Mouse (Mus musculus) lung, postnatal 4 days (tissue): Measurements from ENCODE around the gene Lrriq4.

Experiments
- DNase-seq, 2 experiments: peaks; one replicate each; pipeline ENCODE4 v3.0.0; 2021

The Lrriq4 gene

DNA sequence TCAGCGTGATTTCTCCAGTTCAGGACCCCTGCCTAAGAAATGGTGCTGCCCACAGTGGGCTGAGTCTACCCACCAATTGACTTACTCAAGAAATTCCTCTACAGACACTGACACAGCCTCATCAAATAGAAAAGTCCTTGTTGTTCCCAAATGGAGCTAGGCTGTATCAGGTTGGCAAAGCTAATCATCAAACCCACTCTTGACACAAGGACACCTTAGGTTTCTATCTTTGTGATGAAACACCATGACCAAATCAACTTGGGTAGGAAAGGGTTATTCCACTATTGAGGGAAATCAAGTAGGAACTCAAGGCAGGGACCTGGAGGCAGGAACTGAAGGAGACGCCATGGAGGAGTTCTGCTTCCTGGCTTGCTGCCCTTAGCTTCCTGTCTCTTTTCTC lies at the start of gene Lrriq4:
Lrriq4 (plus strand) TSS at position 301 of the 400 bp plus-strand sequence.
- DNase-seq = no peak

DNA sequence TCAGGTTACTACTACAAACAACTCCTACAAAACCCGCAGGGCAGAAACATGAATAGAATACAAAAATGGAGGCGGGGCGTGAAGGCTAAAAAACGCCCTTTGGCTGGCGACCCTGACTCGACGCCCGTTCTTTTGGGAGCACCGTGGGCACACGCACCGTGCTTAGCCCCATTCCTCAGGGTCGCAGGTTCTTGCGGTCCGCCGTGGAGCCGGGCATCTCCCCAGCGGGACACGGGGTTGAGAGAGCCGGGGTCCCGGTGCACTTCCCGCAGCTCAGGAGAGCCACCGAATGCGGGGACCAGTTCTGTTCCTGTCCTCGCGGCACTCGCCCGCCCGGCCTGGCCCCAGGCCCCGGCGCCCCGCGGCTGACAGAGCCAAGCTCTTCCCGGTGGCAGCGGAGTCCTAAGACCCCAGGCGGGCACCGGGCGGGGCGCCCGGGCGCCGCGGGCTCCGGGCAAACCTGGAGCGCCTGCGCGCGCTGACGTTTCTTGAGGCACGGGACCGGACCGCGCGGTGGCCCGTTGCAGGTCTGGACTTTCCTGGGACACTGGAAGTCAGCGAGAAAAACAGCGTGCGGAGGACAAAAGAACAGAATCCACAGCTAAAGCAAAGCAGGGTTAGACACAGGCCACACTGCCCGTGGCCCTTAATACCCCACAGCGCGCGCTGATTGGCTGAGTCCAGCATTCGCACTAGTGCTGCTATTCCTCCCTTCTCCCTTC lies 49.0 kb upstream of the Lrriq4 start:
- peak; percentile 31 to 53 for DNase-seq

DNA sequence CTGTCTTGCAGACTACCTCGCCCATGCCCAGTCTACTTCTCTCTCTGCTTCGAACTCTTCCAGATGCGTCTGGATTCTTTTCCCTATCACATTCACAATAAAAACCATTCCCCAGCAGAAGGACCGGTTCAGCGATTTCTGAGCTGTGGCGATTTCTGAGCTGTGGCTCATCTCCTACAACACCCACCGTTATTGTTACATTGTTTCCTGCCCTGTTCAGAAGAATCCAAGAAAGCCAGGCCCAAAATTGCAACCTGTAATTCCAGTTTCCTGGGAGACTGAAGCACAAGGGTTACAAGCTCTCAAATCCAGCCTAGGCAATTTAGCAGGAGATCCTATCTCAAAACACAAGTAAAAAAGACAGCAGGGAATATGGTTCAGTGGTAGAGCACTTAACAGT lies 47.0 kb upstream of the Lrriq4 start:
- no peak for DNase-seq

DNA sequence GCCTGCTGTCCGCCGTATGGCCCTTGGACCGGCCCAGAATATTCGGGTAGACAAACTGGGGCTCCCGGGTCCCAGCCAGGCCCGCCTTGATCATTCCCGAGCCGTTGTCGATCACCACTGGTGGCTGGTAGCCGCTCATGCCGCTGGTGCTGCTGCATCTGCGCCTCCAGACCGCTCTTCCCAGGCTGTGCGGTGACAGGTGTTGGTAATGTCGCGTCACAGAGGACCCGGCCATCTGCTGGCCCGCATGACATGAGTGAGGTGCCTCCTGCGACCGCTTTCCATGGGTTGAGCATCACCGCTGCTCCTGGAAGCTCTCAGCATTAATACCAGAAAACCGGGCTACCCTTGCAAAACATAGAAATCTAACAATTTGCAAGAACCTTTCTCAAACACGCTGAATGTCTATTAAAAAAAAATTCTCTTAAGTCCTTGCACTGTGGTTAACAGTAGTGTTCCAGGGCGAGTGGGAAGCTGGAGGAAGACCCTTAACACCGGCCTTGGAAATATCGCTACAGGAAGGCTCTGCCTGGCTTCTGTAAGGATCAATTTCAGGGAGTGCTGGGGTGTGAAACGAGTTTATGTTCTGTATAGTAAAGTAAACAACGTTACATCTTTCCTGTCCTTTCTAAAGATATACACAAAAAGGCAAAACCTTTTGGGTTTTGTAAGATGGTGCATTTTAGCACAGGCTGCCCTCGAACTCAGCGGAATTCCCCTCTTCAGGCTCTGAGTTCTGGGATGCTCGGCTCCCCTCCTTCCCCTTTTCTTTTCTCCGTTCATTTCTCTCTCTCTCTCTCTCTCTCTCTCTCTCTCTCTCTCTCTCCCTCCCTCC lies 44.4 kb upstream of the Lrriq4 start, which contains the start of gene Actrt3:
Actrt3 (minus strand) TSS at position 229 of the 835 bp plus-strand sequence.
- DNase-seq = peak; percentile 12 to 38

DNA sequence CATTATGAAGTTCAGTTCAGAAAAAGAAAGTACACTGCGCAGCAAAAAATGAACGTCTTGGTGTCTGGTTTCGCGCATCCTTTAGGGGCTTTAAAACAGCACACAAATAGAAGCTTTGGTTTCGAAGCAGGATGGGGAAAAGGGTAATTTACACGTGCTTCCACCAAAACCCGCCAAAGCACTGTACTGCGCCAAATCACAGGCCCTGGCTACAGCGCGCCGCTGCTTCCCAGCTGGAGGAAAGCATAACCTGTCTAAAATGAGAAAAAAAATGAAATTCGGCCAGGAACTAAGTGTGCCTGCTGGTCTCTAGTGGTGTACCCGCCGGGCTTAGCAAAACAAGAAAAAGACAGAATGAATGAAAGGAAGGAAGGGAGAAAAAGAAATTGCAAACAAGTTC lies 43.6 kb upstream of the Lrriq4 start:
- peak; percentile 26 for DNase-seq

DNA sequence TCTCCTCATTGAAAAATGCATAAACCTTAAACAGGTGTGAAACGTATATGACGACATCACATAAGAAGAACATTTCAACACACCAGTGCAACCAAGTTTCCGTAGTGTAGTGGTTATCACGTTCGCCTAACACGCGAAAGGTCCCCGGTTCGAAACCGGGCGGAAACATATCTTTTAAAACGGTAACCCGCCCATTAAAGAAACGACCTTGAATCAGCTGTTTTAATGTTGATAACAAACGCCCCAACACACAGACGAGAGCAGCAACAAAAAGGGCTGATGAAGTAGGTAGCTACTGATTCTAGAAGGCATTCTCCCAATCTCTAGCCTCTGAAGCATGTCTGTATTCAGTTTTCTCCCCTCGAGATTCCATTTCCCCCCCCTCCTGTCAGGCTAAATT lies 43.1 kb upstream of the Lrriq4 start:
- peak; percentile 78 to 88 for DNase-seq

DNA sequence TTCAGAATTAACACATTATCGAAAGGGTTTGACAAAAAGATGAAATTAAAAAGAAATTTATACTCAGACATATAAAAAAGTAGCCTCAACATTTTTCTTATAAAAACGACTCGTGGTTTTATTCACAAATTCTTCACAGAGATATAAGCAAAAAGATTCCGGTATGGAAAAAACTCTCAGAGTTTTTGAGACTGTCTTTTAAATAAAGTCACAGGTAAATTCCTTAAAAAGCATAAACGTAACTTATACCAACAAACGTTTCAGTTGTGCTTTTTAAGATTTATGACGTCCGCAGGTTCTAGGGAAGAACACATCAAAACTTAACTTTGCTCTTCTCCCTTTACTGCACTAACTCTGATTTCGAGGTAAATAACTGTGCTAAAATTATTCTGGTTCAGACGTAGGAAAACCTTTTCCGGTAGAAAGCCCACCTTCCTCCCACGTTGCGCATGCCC lies 42.7 kb upstream of the Lrriq4 start:
- DNase-seq = no peak

DNA sequence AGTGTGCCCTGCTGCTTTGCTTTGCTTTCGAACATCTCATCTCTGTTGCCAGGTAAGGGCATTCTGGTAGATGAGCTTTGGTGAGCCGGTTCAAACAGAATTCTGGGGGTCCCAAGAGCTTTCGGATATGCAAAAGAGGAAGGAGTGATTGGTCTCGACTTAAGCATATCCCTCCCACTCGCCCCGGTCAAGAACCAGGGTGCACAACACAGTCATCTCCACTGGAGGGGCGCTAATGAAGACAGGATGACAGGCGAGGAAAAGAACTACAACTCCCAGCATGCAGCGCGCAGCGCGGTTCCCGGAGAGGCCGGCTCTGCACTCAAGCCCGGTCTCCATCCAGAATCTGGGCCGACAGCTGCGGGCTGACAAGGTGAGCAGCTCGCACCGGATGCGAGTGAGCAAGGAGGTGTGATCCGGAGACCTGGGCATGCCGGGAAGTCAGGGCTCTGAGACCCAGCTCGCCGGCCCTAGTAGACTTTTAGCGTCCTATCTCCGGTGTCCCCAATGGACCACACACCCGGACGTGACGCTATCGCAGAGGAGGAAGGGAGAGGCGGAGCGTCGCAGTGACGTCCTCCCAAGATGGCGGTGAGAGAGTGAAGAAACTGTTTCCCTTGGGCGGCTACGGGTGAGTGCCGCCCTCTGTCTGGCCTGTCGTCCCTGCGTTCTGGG lies 42.1 kb upstream of the Lrriq4 start, which contains the start of gene Mynn:
Mynn (plus strand) TSS at position 1 of the 675 bp plus-strand sequence.
- DNase-seq = peak; percentile 96 to 97

DNA sequence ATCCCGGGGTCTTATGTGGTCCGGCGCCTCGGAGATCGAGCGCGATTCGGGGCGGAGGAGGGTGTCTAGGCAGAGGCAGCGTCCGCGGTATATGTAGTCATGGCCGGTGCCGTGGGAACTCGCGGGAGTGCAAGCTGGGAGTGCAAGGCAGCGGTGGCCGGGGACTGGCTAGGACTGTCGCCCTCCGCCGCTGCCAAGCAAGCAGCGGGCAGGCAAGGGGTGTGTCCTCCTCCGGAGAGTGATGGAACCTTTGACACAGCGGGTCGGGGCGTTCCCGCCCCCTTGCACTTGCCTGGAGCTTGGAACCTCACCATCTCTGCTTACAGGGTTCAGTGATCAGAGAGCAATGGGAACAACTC lies 41.6 kb upstream of the Lrriq4 start:
- peak in 1 of 2 experiments; percentile 87 for DNase-seq

DNA sequence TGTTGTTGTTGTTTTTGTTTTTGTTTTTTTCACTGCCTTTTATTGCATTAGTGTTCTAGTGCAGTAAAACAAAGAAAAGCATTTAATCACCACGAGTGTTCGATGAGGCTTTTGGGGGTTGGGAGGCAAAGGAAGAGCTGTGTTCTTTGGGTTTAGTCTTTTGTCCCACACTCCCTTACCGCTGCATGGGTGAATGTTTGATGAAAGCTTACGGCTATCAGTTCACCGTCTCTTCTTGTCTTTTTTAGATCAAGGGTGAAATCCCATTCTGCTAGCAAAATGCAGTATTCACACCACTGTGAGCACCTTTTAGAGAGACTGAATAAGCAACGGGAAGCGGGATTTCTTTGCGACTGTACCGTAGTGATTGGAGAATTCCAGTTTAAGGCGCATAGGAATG lies 41.1 kb upstream of the Lrriq4 start:
- DNase-seq = no peak

DNA sequence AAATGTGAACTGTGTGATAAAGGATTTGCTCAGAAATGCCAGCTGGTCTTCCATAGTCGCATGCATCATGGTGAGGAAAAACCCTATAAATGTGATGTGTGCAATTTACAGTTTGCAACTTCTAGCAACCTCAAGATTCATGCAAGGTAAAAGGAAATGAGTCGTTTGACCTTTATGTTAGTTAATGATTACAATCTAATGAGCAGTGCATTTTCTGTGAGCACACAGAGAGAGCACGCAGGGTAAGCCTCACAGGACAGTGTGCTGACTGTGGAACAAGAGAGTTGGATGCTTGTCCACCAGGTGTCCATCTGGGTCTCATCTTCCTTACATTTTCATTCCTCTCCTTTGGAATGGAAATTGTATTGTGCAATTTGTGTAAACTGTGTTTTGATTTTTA lies 35.3 kb upstream of the Lrriq4 start:
- DNase-seq = no peak

DNA sequence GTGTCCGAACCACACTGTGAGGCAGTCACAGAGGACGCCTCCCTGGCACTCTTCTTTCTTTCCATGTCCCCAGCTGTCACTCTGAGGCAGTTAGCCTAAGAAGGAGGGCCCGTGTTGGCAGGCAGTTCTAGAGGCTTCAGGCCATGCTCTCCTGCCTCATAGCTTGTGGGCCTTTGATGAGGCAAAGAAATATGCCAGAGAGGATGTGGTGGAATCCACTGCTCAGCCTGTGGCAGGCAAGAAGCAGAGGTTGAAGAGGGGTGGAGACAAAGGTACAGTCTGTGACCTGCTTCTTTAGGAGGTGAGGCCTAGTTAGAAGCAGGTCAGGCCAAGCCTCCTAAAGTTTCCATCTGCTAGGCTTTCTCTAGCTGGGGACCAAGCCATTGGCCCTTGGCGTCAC lies 33.4 kb upstream of the Lrriq4 start:
- DNase-seq = no peak

DNA sequence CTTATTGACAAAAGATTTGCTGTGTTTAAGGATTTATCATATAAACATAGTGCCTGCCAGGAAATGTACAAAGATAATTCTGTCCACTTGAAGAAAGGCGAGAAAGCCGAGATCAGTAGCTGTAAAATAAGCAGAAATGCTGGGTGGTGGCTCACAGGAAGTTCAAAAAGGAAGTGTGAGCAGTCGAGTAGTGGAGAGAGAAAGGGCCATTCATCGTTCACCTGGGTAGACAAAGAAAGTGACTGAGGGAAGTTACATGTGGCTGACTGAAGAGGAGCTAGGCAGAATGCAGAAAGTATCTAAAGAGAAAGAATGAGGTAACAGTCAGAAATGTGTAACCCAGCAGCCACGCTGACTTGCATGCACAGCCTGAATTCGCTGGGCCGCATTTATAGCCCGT lies 24.2 kb upstream of the Lrriq4 start:
- DNase-seq = no peak

DNA sequence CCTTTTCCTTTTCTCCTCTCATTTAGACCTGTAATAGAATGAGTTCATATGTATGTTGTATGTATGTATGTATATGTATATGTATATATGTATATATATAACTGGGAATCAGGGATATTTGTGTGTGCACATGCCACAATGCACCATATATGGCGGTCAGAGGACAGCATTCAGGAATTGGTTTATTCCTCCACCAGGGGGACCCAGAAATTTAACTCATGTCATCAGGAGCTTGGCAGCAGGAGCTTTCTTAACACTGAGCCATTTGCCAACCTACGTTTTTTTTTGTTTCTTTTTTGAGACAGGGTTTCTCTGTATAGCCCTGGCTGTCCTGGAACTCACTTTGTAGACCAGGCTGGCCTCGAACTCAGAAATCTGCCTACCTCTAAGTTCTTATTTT lies 10.6 kb upstream of the Lrriq4 start:
- no peak for DNase-seq

DNA sequence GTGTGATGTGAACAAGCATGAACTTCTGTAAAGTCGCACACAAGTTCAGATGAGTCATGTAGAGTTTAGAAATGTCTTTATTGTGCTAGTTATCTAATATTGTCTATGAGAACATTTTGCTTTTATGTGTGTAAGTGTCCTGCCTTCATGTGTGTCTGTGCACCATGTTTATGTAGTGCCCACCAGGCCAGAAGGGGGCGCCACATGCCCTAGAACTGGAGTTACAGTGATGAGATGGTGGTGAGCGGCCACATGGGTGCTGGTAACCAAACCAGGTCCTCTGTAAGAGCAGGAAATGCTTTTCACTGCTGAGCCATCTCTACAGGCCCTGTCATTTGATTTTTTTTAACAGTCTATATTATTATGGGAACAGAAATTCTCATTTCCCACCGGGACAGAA lies 8.7 kb upstream of the Lrriq4 start:
- DNase-seq = no peak

DNA sequence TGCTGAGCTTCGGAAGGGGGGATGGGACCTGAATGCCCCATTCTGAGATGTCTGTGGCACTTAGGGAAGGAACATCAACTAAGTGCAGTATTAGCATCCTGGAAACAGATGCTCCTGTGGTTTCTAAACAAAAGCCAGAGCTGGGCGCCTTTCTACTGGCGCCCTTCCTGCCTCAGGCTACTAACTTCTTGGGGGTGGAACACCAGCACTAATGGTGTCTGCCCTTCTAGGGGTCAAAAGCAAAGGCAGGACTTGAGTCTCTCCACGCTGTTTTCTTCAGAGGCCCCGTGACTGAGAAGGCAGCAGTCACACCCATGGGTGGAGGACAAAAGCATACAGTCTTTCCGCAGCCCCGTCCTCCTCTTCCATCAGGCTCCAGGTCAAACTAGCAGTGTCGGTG lies 2.5 kb downstream of the Lrriq4 start:
- no peak for DNase-seq

DNA sequence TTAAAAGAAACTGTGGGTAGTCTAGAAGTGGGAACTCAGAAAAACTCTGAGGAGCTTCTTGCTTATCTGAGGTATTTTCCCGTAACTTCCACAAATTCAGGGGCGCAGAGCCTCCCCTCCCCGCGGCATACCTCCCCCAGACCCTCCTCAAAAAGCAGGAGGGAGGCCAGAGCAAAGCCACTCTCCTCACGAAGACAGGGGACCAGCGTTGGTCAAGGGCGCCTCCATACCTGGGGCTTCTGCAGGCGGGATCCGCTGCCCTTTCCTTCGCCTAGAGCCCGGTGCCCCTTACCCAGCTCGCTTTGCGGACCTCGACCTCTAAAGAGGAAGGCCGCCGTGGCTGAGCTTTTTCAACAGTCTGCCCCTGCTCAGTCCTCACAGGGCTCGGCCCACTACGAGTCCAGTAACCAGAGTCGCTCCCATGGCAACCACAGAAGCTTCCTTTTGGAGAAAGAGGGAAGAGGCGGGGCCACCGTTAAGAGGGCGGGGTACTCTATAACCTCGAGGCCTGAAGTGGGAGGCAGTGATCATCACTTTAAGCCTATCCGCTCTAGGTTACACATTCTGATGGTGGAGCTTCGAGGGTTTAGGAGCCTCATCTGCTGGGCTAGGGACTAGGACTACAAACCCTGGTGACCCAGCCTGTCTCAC lies 3.3 kb downstream of the Lrriq4 start, which contains the start of gene Lrrc34:
Lrrc34 (minus strand) TSS at position 430 of the 651 bp plus-strand sequence.
- DNase-seq = peak; percentile 60 to 72

DNA sequence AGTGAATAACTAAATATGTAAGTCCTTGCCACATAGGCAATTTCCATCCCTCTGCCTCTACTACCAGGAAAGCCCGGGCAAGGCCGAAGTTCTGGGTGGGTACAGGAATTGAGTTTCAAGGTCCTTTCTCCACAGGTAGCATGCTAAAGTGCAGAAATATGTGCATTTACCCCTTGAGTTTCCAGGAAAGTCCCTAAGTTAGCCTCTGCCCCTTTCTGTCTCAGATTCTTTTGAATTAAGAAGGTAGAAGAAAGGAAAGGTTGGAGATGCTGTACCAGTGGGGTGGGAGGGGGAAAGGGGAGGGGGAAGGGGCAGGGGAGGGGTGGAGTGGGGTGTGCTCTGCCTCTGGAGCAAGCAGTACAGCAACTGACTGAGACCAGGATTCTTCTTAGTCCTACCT lies 4.2 kb downstream of the Lrriq4 start:
- DNase-seq = no peak

DNA sequence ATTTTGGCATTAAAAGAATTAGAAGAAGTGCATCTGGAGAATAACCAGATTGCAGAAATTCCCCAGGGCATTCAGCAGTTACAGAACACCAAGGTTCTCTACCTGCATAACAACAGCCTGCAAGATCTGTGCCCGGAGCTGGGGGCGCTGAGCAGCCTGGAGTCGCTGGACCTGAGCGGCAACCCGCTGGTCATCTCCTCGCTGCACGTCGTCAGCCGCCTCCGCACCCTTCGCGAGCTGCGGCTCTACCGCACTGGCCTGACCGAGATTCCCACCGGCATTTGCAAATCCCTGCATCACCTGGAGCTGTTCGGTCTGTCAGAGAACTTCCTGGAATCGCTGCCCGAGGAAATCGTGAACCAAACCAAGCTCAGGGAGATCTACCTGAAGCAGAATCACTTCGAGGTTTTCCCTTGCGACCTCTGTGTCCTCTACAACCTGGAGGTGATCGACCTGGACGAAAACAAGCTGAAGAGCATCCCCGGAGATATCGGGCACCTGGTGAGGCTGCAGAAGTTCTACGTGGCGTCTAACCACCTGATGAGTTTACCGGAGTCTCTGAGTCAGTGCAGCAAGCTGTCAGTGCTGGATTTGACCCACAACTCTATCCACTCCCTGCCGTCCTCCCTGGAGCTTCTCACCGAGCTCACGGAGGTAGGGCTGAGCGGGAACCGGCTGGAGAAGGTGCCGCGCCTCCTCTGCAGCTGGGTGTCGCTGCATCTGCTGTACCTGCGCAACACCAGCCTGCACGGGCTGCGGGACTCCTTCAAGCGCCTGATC lies 5.9 kb downstream of the Lrriq4 start:
- DNase-seq = peak; percentile 9 to 29

DNA sequence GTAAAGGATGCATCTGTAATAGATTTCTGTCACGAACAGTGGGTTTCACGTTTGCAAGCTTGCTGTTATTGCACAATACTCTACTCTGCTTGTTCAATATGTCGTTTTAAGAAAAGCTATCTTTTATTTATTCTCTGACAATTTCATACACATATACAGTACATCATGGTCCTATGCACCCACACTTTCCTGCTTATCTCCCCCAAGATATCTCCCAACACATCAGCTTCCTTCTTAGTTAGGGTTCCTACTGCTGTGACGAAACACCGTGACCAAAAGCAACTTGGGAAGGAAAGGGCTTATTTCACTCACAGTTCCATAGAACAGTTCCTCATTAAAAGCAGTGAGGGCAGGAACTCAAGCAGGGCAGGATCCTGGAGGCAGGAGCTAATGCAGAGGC lies 11.6 kb downstream of the Lrriq4 start:
- DNase-seq = no peak

DNA sequence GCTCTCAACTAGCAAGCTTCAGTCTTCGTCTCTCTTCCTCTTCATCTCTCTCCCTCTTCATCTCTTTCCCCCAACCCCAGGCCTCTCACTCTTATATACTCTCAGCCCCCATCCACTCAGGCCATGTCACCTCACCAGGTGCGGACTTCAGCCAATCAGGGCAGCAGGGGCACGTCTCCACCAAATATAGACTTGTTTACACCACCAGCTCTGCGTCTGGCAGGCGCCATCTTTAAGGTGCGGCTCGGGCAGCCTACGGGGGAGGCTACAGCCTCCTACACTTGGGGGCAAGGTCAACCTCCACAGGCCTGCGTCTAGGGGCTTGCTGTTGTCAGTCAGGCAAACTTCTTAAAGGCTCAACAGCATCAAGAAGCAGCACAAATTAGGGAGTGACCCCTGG lies 14.2 kb downstream of the Lrriq4 start:
- DNase-seq = no peak

DNA sequence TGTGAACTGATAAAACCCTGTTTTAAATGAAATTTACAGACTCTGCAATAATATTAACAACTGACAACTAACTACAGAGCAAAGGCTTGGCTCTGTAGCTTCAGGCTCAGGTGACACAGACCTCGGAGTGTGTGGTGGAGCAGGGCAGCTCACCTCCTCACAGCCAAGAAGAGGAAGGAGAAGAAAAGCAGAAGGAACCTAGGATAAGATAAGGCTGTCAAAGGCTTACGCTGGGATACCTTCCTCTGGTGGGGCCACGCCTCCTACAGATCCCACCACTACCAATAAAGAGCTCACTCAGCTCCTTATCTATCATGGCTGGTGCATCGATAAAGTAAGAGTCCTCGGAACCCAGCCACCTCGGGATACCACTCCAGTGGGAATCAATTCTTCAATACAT lies 38.9 kb downstream of the Lrriq4 start:
- no peak for DNase-seq
